Mouse (Mus musculus) forebrain, embryonic 14.5 days (tissue): ENCODE measurements at regions not wholly inside any gene's neighbourhood (a gene's known extent, or its start where the extent isn't known, plus 50 kb on each side); places are given as distances from the start of the nearest gene placed in this dataset.

Source experiments
- ATAC-seq: fragments of 200-750 bp; cut with Nextera tagmentation; 2 replicates; pipeline ENCODE4 v1.8.0; 2017; ENCODE audit warnings: mild to moderate bottlenecking, moderate library complexity
- DNase-seq: peaks from one replicate; pipeline ENCODE4 v3.0.0-alpha.2; 2015; ENCODE audit warnings: low spot score
- H3K27ac ChIP-seq: fragments of 300-500 bp; sonication (generic); 2 replicates; pipeline ENCODE4 v1.5.1; 2014; ENCODE audit warnings: low read depth, mild to moderate bottlenecking, control low read depth, low read length, moderate library complexity
- H3K27me3 ChIP-seq: fragments of 300-500 bp; sonication (generic); replicated peaks from 2 replicates; pipeline ENCODE4 v1.6.1; 2014; ENCODE audit warnings: low read length, control low read depth, mixed read lengths; ENCODE audit not compliant: control insufficient read depth, insufficient read depth
- H3K36me3 ChIP-seq: fragments of 300-500 bp; sonication (generic); 2 replicates; pipeline ENCODE4 v1.6.1; 2014; ENCODE audit warnings: low read length, control low read depth; ENCODE audit not compliant: control insufficient read depth, insufficient read depth
- H3K4me1 ChIP-seq: fragments of 300-500 bp; sonication (generic); 2 replicates; pipeline ENCODE4 v1.6.1; 2014; ENCODE audit warnings: antibody characterized with exemption, low read length, control low read depth; ENCODE audit not compliant: control insufficient read depth, insufficient read depth
- H3K4me2 ChIP-seq: fragments of 300-500 bp; sonication (generic); 2 replicates; pipeline ENCODE4 v1.6.1; 2014; ENCODE audit warnings: mild to moderate bottlenecking, control low read depth, low read length
- H3K4me3 ChIP-seq: fragments of 300-500 bp; sonication (generic); 2 replicates; pipeline ENCODE4 v1.5.1; 2014; ENCODE audit warnings: low read depth, low read length, control low read depth
- H3K9ac ChIP-seq: fragments of 300-500 bp; sonication (generic); 2 replicates; pipeline ENCODE4 v1.6.1; 2014; ENCODE audit warnings: mild to moderate bottlenecking, low read length, control low read depth, moderate library complexity
- H3K9me3 ChIP-seq: fragments of 300-500 bp; sonication (generic); replicated peaks from 2 replicates; pipeline ENCODE4 v1.6.1; 2016; ENCODE audit warnings: low read length, control low read depth, mixed read lengths; ENCODE audit not compliant: control insufficient read depth
- WGBS: fragments of 180-500 bp; shearing (Covaris S2); extraction: QIAGEN DNeasy Blood & Tissue Kit; methylation state at CpG from one replicate; pipeline ENCODE4 v1.1.7; 2014; 5-methylcytosine and 5-hydroxymethylcytosine counted together

DNA sequence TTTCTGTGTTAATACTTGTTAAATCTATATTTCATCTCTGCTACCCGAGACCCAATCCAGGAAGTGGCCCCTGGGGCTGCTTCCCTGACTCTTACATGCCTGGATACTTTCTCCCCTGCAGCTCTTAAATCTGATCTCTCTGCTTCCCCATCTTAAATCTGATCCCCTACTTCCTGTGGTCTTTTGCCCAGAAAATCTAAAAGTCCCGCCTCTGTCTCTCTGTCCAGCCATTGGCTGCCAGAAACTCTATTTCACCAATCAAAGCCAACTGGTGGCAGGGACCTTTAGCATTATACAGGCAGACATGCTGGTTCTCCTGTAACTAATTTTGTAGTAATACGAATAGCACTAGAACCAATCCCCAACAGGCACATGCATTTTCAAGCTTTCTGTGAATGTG, 59.0 kb upstream of the Ccdc91 start:
- WGBS, result 86% methylated on average over 3 of the region's 3 CpGs
- no peak overlapping the region for H3K27ac ChIP-seq
- no peak overlapping the region for H3K4me2 ChIP-seq
- DNase-seq, result no peak
- no peaks in the 10 kb centered on the region for H3K27me3 ChIP-seq
- no peaks in the 10 kb centered on the region for H3K4me1 ChIP-seq
- H3K4me3 ChIP-seq, result no peak overlapping the region
- no peaks in the 10 kb centered on the region for H3K9me3 ChIP-seq
- ATAC-seq, result no peak
- no peak overlapping the region for H3K9ac ChIP-seq
- H3K36me3 ChIP-seq, result no peaks in the 10 kb centered on the region

- Histone ChIP-seq H3K27ac (no peak overlapping the region), H3K4me2 (no peak overlapping the region), H3K9ac (no peak overlapping the region), H3K4me1 (no peaks in the 10 kb centered on the region), H3K27me3 (no peaks in the 10 kb centered on the region), H3K9me3 (no peaks in the 10 kb centered on the region), H3K4me3 (no peak overlapping the region), H3K36me3 (no peaks in the 10 kb centered on the region)
- WGBS, result 93% methylated on average over 3 of the region's 3 CpGs
- ATAC-seq (no peak), DNase-seq (no peak)
Measured at GRCm38 (mm10) chr6:147413713-147414112, 61.9 kb upstream of the Ccdc91 start.

DNA sequence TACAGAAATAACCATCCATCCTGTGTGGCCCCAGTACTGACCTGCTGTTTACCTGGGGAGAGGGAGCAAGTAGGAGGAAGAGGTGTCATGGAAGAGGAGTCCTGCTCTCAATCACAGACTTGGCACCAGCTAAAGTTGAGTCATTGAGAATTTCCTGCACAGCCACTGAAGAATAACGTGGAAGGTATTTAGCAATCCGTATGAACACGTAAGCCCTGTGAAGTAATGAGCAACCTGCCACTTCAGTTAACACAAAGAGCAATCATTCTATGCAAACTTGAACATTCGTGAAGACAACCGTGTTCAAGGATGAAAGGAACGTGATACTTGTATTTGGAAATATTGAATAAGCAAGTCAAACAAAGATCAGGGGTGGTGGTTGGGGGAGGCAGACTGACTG, 77.6 kb upstream of the Ccdc91 start:
- Histone ChIP-seq H3K4me2 (no peak overlapping the region), H3K4me1 (no peaks in the 10 kb centered on the region), H3K27me3 (no peaks in the 10 kb centered on the region), H3K36me3 (no peaks in the 10 kb centered on the region), H3K9me3 (no peaks in the 10 kb centered on the region), H3K9ac (no peak overlapping the region), H3K27ac (no peak overlapping the region), H3K4me3 (no peak overlapping the region)
- WGBS, result 87% methylated on average over 6 of the region's 6 CpGs
- no peak for DNase-seq
- no peak for ATAC-seq

GRCm38 (mm10) chr6:147391425-147392158, 84.0 kb upstream of the Ccdc91 start:
- DNase-seq, result peak; percentile 20
- H3K4me3 ChIP-seq, result no peak overlapping the region
- no peaks in the 10 kb centered on the region for H3K27me3 ChIP-seq
- H3K27ac ChIP-seq, result no peak overlapping the region
- peaks cover 4% of the 10 kb centered on the region for H3K4me1 ChIP-seq
- no peaks in the 10 kb centered on the region for H3K36me3 ChIP-seq
- peak; percentile 47 for ATAC-seq
- no peak overlapping the region for H3K4me2 ChIP-seq
- 26% methylated on average over 14 of the region's 14 CpGs for WGBS
- no peaks in the 10 kb centered on the region for H3K9me3 ChIP-seq
- no peak overlapping the region for H3K9ac ChIP-seq

- H3K27ac ChIP-seq, result no peak overlapping the region
- DNase-seq (no peak), ATAC-seq (no peak)
- H3K4me1 ChIP-seq, result peaks cover 4% of the 10 kb centered on the region
- H3K4me2 ChIP-seq, result no peak overlapping the region
- WGBS, result 85% methylated on average over 5 of the region's 5 CpGs
- no peaks in the 10 kb centered on the region for H3K9me3 ChIP-seq
- no peaks in the 10 kb centered on the region for H3K36me3 ChIP-seq
- H3K9ac ChIP-seq, result no peak overlapping the region
- H3K4me3 ChIP-seq, result no peak overlapping the region
- H3K27me3 ChIP-seq, result no peaks in the 10 kb centered on the region
Measured at GRCm38 (mm10) chr6:147390499-147390898, 85.1 kb upstream of the Ccdc91 start.

- peak; percentile 13; the same call in 1 of the 2 replicates for ATAC-seq
- Histone ChIP-seq H3K36me3 (no peaks in the 10 kb centered on the region), H3K4me1 (peaks cover 4% of the 10 kb centered on the region), H3K27ac (no peak overlapping the region), H3K4me2 (no peak overlapping the region), H3K27me3 (no peaks in the 10 kb centered on the region), H3K9ac (no peak overlapping the region), H3K4me3 (no peak overlapping the region), H3K9me3 (no peaks in the 10 kb centered on the region)
- peak; percentile 28 for DNase-seq
- WGBS, result 2% methylated on average over 2 of the region's 2 CpGs
Measured at GRCm38 (mm10) chr6:147388727-147389126, 86.9 kb upstream of the Ccdc91 start.

GRCm38 (mm10) chr6:147385606-147386005, 90.0 kb upstream of the Ccdc91 start:
- DNase-seq (no peak), ATAC-seq (no peak)
- 92% methylated on average over 1 of the region's 1 CpGs for WGBS
- H3K27me3 ChIP-seq, result no peaks in the 10 kb centered on the region
- H3K4me2 ChIP-seq, result no peak overlapping the region
- H3K9ac ChIP-seq, result no peak overlapping the region
- H3K27ac ChIP-seq, result no peak overlapping the region
- H3K36me3 ChIP-seq, result no peaks in the 10 kb centered on the region
- no peaks in the 10 kb centered on the region for H3K9me3 ChIP-seq
- H3K4me3 ChIP-seq, result no peak overlapping the region
- H3K4me1 ChIP-seq, result peaks cover 4% of the 10 kb centered on the region

- Histone ChIP-seq H3K36me3 (no peaks in the 10 kb centered on the region), H3K9me3 (no peaks in the 10 kb centered on the region), H3K27me3 (no peaks in the 10 kb centered on the region), H3K4me3 (no peak overlapping the region), H3K27ac (no peak overlapping the region), H3K9ac (no peak overlapping the region), H3K4me1 (no peaks in the 10 kb centered on the region), H3K4me2 (no peak overlapping the region)
- ATAC-seq (no peak), DNase-seq (no peak)
- WGBS, result 83% methylated on average over 8 of the region's 8 CpGs
Measured at GRCm38 (mm10) chr6:147380519-147380918, 95.1 kb upstream of the Ccdc91 start.

DNA sequence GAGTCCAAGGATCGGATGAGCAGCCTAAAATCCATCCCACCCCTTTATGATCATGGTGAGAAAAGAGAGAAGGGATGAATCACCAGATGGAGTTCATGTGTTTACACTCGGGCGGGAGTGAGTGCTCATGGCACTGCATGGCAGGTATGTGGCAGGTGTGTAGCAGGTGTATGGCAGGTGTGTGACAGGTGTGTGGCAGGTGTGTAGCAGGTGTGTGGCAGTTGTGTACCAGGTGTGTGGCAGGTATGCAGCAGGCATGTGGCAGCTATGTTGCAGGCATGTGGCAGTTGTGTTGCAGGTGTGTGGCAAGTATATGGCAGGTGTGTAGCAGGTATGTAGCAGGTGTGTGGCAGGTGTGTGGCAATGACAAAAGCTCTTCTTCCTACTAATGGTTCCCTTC, 97.9 kb upstream of the Ccdc91 start:
- Histone ChIP-seq H3K36me3 (no peaks in the 10 kb centered on the region), H3K27ac (no peak overlapping the region), H3K9ac (no peak overlapping the region), H3K9me3 (no peaks in the 10 kb centered on the region), H3K4me2 (no peak overlapping the region), H3K4me1 (no peaks in the 10 kb centered on the region), H3K27me3 (no peaks in the 10 kb centered on the region), H3K4me3 (no peak overlapping the region)
- DNase-seq, result no peak
- ATAC-seq, result no peak
- 94% methylated on average over 3 of the region's 3 CpGs for WGBS
